Mouse (Mus musculus) lung, adult 18-20 months (tissue): ENCODE measurements around the gene Hspb11.

Experiments
- DNase-seq, 2 experiments: peaks; one replicate each; pipeline ENCODE4 v3.0.0; 2022; ENCODE audit warnings: mixed read lengths in 2 of 2

The Hspb11 gene

GRCm38 (mm10) chr4:107253125-107254091 lies at the start of gene Hspb11, which contains the start of gene Lrrc42:
TSS of gene Hspb11 (plus strand) at chr4:107253593.
TSS of gene Lrrc42 (minus strand) at chr4:107253532.
- DNase-seq, result peak; percentile 95 to 97

DNA sequence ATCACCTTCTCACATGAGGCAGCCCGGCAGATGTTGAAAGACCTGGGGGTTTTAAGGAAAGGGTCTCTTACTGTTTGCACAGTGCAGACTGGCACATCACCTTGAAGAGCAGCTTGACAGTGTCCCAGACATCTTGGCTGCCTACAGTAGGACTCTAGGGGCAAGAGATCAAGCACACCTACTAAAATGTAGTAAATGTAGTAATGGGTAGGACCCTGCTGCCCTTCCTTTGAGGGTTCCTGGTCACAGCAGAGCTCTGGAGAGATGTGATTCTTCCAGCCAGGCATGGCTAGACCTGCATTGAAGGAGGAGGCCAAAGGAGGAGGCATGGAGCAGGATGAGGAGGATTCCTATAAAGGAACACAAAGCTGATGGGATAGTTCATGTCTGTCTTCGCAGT lies 46.4 kb upstream of the Hspb11 start:
- DNase-seq, result no peak

DNA sequence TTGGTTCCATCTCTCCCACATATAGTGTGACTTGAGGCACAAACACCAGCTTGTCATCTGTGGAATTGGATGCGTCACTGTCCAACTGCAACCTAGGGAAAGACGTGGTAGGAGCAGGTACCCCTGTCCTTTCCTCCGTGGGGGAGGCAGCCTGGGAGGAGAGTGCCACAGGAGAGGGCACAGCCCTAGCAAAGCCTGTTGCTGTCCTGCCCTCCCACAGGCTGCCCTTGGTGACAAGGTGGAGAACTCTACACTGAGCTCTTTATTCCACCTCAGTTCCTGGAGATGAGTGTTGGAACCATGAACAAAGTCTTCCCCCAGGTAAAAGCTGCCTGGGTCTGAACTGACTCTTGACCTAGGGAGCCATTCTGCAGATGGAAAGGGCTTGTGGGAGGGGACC lies 44.5 kb upstream of the Hspb11 start, which contains the start of gene Ldlrad1:
Ldlrad1 (plus strand) TSS at position 301 of the 400 bp plus-strand sequence.
- no peak for DNase-seq

GRCm38 (mm10) chr4:107210483-107211097 lies 42.8 kb upstream of the Hspb11 start:
- DNase-seq, result peak; percentile 80 to 88

- DNase-seq, result peak; percentile 83 to 92
Observed at GRCm38 (mm10) chr4:107211465-107211864, 41.9 kb upstream of the Hspb11 start.

DNA sequence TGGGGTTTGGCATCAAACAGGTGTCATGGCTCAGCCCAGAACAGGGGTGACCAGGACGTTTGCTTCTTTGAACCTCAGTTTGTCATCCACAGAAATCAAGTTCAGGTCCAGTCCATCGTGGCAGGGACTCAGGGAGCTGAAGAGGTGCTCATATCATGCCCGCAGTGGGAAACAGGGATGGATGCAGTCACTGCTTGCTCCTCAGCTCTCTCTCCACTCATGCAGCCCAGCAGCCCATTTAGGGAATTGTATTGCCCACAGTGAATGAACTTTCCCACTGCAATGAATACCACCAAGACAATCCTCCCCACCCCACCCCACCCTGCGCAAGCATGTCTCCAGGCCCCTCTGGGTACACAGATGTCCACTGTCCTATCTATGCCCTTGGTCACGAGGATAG lies 41.5 kb upstream of the Hspb11 start:
- DNase-seq, result no peak

DNA sequence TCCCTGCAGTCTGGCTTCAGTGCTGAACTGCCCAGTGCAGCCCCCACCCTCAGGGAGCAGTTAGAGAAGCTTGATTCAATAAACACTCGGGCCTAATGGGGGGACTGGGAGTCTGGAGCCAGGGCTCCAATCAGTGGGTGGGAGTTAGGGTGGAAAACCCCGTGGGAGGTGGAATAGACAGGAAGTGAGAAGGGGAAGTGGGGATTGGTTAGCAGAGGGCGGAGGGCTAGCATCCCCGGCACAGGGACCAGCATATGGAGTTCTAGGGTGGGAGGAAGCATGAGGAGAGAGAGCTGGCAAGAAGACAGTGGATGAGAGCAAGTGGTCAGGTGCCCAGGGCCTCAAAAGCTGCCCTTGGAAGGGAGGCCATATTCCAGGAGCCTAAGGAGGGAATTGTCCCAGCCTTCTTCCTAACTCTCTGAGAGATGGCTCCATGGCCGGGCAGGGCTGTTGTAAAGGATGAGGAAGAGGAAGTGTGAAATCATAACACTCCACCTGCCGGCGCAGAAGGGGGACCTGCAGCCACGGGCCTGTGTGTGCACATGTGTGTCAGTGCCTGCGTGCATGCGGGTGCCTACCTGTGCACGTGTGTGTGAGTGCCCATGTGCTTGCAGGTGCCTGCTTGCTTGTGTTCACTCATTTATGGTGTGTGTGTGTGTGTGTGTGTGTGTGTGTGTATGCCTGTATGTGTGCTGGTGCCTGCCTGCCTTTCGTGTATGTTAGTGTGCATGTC lies 39.9 kb upstream of the Hspb11 start:
- DNase-seq, result no peak

DNA sequence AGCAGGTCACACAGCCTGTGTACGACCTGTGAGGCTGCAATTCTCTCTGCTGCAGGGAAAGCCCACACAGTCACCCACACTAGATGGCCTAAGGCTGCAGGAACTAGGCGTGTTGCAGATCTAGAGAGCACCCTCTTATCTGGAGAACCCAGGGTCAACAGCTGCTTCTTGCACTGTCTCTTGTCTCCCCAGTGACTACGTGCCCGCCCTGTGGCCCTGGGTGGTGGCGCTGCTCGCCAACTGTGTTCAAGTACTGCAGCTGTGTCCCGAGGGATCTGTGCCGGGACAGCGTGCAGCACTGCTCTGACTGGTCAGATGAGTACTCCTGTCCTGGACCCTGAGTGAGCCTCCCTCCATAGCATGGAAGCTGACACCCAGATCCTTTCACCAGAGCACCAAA lies 35.8 kb upstream of the Hspb11 start:
- no peak for DNase-seq

DNA sequence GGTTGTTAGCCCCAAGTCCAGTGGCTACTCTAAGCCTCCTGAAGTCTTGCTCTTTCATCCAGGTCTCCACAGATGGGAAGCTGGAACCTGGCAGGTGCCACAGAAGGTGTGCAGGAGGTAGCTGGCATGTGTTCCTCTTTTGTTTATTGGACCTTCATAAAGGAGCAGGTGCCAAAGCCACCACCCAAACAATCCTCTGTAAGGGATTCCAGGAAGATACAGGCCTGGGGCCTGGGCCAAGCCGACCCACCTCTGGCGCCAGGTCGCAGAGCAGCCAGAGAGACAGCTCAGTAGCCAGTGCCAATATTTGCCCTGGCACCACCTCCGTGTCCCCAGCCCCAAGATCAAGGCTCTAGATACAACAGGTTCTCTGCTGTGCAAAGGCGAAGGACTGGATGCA lies 31.9 kb upstream of the Hspb11 start:
- peak in 1 of 2 experiments; percentile 43 for DNase-seq

DNA sequence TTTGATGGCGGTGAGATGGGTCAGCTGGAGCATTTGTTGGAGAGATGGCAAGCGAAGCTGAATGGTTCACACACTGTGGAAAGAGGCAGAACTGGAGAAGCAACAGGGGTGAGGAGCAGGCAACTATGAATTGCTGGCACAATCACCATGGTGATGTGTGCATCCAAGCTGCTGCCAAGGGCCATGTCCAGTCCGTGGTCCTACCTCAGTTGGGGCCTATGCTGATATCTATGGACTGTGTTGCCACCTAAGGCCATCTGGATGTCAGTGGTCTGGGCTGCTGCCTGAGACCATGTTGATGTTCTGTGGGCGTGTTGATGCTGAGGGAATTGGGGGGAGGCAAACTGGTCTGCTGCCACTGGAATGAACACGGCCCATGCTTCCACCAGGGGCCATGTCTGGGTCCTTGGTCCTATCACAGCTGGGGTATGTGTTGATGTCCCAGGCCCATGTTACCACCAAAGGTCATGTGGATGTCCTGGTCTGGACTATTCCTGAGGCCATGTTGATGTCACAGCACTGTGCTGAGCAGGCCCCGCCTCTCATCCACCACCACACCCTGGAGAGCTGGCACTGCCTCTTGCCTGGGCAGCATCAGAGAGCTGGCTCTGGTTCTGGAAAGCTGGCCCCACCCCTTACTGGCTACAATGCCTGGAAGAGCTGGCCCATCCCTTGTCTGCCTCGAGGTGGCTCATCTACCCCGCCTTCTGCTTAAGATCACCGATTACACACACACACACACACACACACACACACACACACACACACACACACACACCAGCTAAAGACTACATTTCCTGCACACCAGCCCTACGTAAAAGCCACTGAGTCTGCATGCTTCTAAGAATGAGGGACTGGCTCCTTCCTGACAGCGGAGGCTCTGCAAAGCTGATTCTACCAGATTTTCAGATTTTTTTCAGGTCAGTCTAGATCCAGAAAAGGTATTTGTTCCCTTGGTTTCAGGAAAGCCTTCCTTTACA lies 29.9 kb upstream of the Hspb11 start:
- DNase-seq, result peak; percentile 74 to 80

GRCm38 (mm10) chr4:107226313-107226712 lies 27.1 kb upstream of the Hspb11 start:
- no peak for DNase-seq

DNA sequence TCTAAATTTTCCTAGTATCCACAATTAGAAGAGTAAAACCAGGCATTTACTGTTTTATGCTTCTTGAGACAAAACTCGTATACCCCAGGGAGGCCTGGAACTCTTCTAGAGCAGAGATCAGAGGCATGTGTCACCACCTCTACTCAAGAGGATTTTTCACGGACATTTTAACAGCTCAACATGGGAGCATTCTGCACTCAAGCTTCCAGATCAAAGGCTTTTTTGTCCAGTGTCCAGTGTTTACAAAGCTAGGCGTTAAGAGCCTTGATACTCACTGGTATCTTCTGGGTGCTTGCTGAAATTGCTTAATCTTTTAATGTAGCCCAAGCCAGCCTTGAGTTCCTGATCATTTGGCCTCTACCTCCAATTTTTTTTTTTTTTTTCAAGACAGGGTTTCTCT lies 21.2 kb upstream of the Hspb11 start:
- no peak for DNase-seq

GRCm38 (mm10) chr4:107238253-107238652 lies 15.1 kb upstream of the Hspb11 start:
- DNase-seq, result no peak

- no peak for DNase-seq
Observed at GRCm38 (mm10) chr4:107240196-107240595, 13.2 kb upstream of the Hspb11 start.

- DNase-seq, result no peak
Observed at GRCm38 (mm10) chr4:107243365-107244333, 9.7 kb upstream of the Hspb11 start.

GRCm38 (mm10) chr4:107245368-107245767 lies 8.0 kb upstream of the Hspb11 start:
- peak in 1 of 2 experiments; percentile 21 for DNase-seq

DNA sequence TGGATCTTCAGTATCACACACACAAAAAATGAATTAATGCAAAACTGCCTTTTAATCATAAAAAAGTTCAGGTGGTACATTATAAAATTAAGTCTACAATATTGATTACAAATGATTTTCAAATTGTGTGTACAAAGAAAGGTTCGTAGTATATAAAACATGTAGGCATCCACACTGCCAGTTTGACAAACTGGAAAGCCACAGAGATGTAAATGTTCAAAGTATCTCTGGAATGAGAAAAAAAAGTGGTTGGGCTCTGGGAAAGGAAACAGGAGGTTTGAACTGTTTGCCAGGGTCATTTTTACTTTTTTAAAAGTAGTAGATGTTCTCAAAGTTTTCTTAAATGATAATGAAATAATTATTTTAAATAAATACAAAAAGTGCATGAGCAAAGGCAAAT lies 7.4 kb upstream of the Hspb11 start:
- no peak for DNase-seq

DNA sequence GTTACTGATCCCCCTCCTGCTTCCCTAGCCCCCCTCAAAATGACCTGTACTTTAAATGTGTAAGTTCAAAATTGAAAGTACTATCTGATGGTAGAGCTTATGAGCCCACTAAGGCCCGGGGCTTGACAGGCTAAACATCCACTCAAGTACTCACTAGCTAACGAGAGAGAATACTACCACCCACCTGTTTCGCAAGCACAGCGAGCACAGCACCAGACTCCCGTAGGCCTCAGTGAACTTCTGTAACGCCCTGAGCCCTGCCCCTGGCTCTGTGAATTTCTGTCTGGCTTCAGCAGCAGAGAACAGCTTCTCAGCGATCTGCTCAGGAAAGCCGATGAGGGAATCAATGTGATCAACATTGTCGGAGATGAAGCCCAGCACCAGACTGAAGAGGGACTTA lies 6.3 kb upstream of the Hspb11 start:
- peak in 1 of 2 experiments; percentile 33 for DNase-seq

DNA sequence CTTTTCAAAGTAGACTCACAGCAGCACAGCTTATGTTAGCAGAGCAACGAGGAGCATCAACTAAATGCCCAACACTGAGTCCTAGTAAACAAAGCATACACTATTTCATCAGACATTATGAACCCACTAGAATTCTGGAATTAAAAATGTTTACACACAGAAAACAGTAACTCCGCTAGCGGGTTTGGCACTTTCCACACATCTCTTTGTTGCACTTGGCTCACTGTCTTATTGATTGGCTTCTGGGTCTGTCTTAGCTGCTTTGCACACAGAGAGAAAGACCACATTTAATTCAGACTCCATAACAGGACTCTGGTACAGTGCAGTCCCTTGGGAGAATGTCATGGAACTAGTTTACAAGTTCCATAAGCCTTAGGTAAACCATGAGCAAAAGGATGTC lies 5.3 kb upstream of the Hspb11 start:
- DNase-seq, result no peak

- peak; percentile 39 to 76 for DNase-seq
Observed at GRCm38 (mm10) chr4:107249471-107249870, 3.9 kb upstream of the Hspb11 start.

DNA sequence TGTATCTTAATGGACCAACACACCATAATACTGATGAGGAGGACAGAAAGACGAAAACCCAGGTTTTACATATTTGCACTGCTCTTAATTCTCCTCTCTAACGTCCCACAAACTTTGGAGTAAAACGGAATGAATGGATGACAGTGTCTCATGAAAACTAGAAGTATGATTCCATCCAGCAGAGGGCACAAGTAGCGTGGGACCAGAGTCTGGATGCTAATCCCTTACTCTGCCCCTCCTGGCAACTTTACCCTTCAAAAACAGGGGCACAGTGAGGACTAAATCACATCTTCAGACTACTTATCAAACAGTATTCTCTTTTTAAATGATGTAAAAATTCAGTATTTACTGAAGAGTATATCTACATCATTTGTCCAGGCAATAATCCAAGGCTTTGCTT lies 2.9 kb upstream of the Hspb11 start:
- DNase-seq, result peak in 1 of 2 experiments; percentile 46
